Mouse (Mus musculus): Measurements from ENCODE around the gene Gm20388. TPM values are rescaled to one million over a fixed set of nuclear protein-coding genes. Genes with fewer than 3 reads are reported as not detected.
A peak's percentile ranks its signal among the peaks of the same experiment; 100 is the strongest.

Gene Gm20388
- polyA plus RNA-seq, 1 experiment from 2014 or later = 4.4 TPM

DNA sequence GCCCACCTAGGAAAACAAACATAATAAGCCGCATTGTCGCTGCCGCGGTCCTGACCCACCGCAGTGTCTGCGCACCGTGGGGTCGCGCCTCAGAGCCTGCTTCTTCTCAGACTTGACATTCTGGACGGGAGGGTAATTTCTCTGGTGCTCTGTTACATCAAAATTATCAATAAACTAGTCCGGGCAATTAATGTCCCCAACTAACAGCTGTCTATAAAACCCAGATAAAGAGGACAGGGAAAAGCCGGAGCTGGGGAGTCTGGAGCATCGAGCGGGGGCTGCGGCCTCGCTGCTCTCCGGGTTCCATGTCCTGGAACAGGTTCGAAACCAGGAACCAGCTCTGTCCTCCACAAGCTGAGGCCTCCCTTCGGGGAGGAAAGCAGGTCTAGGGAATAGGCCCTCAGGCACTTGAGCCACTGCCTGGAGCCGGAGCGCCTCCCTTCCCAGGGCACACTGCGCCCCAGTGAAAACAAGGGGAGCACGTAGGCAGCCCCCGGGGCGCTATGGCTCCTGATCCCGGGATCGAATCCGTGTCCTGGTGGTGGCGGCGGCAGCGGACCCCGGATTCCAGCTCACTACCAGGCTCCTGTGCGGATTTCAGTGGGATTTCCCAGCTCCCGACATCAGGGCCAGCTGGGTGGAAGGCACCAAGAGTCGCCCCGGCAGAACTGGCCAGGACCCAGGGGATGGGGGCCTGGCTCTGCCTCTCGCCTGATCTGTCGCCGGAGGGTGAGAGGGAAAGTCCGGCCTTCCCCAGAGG is 1178.4 kb downstream of the Gm20388 start:
- H3K9me3 ChIP-seq = no peaks in the 10 kb centered on the region
- H3K4me3 ChIP-seq (replicated peaks) = no peak overlapping the region
- peaks cover 9% of the 10 kb centered on the region for H3K4me1 ChIP-seq (replicated peaks)
- H3K4me2 ChIP-seq (replicated peaks) = no peak overlapping the region
- H3K27ac ChIP-seq = no peak overlapping the region
- ATAC-seq = no peak
- 2% methylated on average over 40 of the region's 40 CpGs for WGBS
- peaks cover 99% of the 10 kb centered on the region for H3K27me3 ChIP-seq
- H3K9ac ChIP-seq (replicated peaks) = no peak overlapping the region
- no peaks in the 10 kb centered on the region for H3K36me3 ChIP-seq

DNA sequence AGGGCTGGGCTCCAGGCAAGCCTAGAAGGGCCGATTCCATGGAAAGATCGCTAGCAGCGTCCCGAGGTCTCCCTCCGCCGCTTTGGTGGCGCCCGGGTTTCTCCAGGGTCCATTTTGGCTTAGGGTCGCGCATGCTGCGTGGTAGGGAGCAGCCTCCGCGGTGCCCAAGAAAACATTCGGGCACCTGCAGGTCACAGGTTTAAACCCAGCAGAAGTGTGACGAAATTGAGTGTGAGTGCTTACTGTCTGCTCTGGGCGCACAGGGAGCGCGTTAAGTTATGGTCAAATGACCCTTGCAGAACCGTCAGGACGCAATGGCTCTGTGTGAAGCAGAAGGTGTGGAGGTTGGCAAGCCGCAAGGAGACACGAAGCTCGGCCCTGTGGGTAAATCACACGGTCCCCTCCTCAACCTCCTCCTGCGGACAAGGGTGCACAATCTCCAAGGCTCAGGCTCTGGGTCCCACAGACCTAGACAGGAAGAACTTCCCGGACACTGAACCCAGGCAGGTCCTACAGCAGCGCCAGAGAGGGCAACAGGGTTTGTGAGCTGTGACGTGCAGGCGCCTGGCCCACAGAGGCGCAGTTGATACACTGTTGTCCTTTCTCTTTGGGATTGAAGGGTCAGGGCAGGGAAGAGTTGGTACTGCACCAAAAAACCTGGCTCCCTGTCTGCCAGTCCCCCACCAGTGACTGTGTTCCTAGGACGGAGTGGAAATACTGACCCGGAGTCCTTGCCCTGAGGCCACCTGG is 1179.2 kb downstream of the Gm20388 start:
- no peak overlapping the region for H3K27ac ChIP-seq
- H3K36me3 ChIP-seq = no peaks in the 10 kb centered on the region
- WGBS = 2% methylated on average over 32 of the region's 32 CpGs
- H3K9me3 ChIP-seq = no peaks in the 10 kb centered on the region
- H3K4me1 ChIP-seq (replicated peaks) = peaks cover 2% of the 10 kb centered on the region
- ATAC-seq = no peak
- no peak overlapping the region for H3K4me2 ChIP-seq (replicated peaks)
- no peak overlapping the region for H3K9ac ChIP-seq (replicated peaks)
- H3K4me3 ChIP-seq (replicated peaks) = no peak overlapping the region
- peaks cover 92% of the 10 kb centered on the region for H3K27me3 ChIP-seq

DNA sequence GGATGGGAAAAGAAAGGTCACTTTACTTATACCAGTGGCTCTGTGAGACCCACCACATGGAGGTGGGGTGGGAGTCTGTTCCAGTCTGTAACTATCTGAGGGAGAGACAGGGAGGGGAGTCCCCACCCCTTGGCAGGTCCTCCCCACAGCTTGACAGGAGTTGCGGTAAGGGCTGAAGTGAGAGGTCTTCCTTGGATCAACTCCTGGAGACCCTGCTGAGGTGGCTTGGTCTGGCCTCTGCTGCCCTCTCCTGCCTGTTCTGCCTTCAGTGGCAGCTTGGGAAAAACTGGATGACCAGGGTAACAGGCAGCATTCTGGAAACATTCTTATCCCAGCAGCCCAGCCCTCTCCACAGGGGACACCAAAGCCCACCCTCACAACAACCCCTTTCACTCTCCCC is 1180.1 kb downstream of the Gm20388 start:
- no peak overlapping the region for H3K4me3 ChIP-seq (replicated peaks)
- ATAC-seq = no peak
- peaks cover 83% of the 10 kb centered on the region for H3K27me3 ChIP-seq
- H3K4me1 ChIP-seq (replicated peaks) = no peaks in the 10 kb centered on the region
- no peak overlapping the region for H3K27ac ChIP-seq
- no peak overlapping the region for H3K4me2 ChIP-seq (replicated peaks)
- H3K9me3 ChIP-seq = no peaks in the 10 kb centered on the region
- WGBS = 0% methylated on average over 1 of the region's 1 CpGs
- no peak overlapping the region for H3K9ac ChIP-seq (replicated peaks)
- no peaks in the 10 kb centered on the region for H3K36me3 ChIP-seq

DNA sequence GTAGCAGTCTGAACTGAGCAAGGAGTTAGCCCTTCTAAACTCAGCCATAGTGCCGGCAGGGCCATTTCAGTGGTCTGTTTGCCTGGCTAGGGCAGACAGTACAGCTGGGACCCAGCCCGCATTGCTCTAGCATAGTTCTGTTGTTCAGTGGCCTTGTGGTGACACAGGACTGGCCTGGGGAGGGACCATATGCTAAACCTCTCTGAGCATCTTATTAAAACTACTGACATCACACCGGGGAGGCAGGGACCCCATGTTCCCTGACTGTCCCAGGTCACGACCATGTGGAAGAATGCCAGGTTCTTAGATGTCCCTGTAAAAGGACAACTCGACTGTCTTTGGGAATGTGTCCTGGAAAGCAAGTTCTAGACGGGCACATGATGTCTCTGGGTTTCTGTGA is 1181.5 kb downstream of the Gm20388 start:
- peak; percentile 8 for ATAC-seq
- Histone ChIP-seq H3K4me2 (replicated peaks) (no peak overlapping the region), H3K9me3 (no peaks in the 10 kb centered on the region), H3K4me3 (replicated peaks) (no peak overlapping the region), H3K27me3 (peaks cover 69% of the 10 kb centered on the region), H3K36me3 (peaks cover 7% of the 10 kb centered on the region), H3K9ac (replicated peaks) (no peak overlapping the region), H3K27ac (no peak overlapping the region), H3K4me1 (replicated peaks) (no peaks in the 10 kb centered on the region)
- 34% methylated on average over 6 of the region's 6 CpGs for WGBS

DNA sequence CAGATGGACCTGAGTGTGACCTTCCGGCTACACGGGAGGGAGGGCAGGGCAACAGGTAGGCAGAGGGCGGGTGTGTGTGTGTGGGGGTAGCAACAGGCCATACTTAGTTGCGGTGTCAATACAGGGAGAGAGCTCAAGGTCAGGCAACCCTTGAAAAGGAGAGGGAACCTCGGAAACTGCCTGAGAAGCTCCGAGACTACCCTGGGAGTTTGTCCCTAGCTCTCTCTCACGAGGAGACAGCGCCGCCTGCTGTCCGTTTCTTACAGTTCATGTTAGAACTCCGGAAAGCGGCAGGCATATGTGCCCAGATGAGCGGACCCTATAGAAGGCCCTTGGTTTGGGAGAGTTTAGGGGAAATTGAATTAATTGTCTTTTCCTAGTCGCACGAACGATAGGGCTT is 1182.0 kb downstream of the Gm20388 start:
- H3K4me2 ChIP-seq (replicated peaks) = no peak overlapping the region
- peaks cover 64% of the 10 kb centered on the region for H3K27me3 ChIP-seq
- no peaks in the 10 kb centered on the region for H3K4me1 ChIP-seq (replicated peaks)
- no peak overlapping the region for H3K4me3 ChIP-seq (replicated peaks)
- H3K9me3 ChIP-seq = no peaks in the 10 kb centered on the region
- no peak overlapping the region for H3K27ac ChIP-seq
- WGBS = 5% methylated on average over 16 of the region's 16 CpGs
- peaks cover 12% of the 10 kb centered on the region for H3K36me3 ChIP-seq
- ATAC-seq = peak; percentile 66
- H3K9ac ChIP-seq (replicated peaks) = no peak overlapping the region

DNA sequence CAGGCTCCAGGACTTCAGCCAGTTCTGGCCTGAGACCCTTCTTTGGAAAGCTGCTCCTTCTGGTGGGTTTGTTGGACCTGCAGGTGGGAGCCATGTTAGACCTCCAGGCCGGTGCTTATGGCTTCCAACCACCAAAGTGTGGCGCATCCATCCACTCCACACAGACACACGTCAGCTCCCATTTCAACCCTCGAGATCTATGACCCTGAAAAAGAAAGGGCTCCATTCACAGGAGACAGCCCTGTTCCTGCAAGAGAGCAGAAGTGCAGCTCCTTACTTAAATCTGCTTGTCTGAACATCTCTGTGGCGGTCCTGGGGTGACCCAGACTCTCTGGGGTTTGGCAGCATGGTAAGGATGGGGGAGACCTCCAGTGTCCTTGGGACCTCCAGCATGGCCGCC is 1182.9 kb downstream of the Gm20388 start:
- H3K4me3 ChIP-seq (replicated peaks) = no peak overlapping the region
- H3K4me1 ChIP-seq (replicated peaks) = no peaks in the 10 kb centered on the region
- peaks cover 20% of the 10 kb centered on the region for H3K36me3 ChIP-seq
- peaks cover 56% of the 10 kb centered on the region for H3K27me3 ChIP-seq
- ATAC-seq = no peak
- H3K4me2 ChIP-seq (replicated peaks) = no peak overlapping the region
- H3K9me3 ChIP-seq = no peaks in the 10 kb centered on the region
- no peak overlapping the region for H3K27ac ChIP-seq
- no peak overlapping the region for H3K9ac ChIP-seq (replicated peaks)
- whole genome bisulfite sequencing = 66% methylated on average over 6 of the region's 6 CpGs

DNA sequence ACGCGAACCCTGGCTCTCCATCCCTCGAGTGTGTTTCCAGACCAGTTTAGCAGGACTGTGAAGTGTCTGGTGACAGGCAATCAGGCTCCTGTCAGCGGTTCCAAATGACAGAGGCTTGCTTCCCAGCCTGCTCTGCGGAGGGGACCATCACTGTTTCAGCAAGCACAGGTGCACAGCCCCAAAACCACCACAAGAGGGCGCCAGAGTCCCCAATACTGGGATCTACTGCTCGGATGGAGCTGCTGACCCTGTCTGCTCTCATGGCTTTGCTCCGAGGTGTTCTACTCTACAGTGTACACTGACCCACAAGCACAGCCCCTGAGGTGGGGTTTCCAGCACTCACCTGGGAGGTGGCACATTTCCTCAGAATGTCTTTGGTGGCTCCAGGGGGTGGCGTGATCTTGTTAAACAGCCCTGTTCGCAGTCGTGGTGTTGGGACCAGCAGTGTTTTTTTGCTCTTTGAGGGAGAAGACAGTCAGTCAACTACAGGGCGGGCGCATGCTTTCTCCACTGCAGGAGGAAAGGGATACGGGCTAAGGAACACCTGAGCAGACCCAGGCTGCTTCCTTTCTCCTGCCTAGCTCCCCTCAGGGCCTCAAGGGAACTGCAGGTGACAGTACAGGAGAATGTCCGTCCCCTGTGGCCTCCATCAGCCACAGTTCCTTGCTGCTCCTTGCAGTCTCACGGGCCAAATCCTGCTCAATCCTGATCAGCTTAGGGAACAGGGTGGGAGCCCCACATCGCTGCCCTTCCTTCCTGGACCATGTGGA is 1193.6 kb downstream of the Gm20388 start:
- H3K9ac ChIP-seq (replicated peaks) = no peak overlapping the region
- H3K27me3 ChIP-seq = peaks cover under 1% of the 10 kb centered on the region; the same call in 1 of the 2 replicates
- no peaks in the 10 kb centered on the region for H3K9me3 ChIP-seq
- H3K4me1 ChIP-seq (replicated peaks) = peaks cover 24% of the 10 kb centered on the region
- 55% methylated on average over 17 of the region's 17 CpGs for WGBS
- H3K4me3 ChIP-seq (replicated peaks) = no peak overlapping the region
- peak; percentile 46; the same call in 1 of the 2 replicates for ATAC-seq
- H3K4me2 ChIP-seq (replicated peaks) = no peak overlapping the region
- peaks cover 58% of the 10 kb centered on the region for H3K36me3 ChIP-seq
- H3K27ac ChIP-seq = no peak overlapping the region

DNA sequence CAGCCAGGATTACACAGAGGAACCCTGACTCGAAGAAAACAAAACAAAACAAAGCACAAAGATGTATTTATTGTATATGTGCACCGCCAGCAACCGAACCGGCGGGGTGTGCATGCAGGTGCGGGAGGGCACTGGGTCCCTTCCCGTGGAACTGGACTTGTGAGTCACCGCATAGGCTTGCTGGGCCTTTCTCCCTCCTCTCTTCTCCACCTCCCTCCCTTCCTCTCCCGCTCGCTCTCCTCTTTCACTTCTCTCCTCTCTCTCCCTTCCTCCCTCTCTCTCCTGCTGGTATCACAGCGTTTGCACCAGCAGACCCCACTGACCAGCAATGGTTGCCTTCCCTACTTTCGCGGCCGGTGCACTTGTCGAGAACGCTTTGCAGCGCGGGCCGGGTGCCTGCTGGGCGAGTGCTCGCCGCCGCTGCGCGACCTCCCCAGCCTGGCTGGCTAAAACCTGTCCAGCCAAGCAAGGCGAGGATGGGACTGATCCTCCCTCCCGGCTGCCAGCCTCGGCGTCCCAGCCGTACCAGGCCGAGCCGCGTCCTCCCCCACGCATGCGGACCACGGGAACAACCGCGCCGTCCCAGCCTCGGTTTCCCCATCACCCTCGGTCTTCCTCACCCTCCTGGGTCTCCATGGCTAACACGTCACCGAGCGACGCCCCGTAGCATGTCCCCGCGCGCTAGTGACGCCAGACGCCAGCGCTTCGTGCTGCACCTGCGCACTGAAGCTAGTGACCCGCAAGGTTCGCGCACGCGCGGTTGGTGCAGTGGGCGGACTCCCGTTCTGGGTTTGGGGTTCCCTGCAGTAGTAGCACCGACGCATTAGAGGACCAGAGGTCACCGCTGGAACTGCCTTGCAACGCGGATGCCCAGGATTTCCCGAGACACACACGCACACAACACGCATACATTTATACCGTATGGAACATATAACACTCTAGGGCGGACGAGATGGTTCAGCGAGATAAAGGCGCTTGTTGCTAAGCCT is 1197.3 kb downstream of the Gm20388 start, which contains the start of gene Mthfsd:
Mthfsd (minus strand) TSS at position 725 of the 989 bp plus-strand sequence.
- Histone ChIP-seq H3K4me3 (replicated peaks) (peak within 1 kb of the TSS; percentile 71), H3K9ac (replicated peaks) (peak within 1 kb of the TSS; percentile 91), H3K4me2 (replicated peaks) (peak within 1 kb of the TSS; percentile 86), H3K27ac (peak within 1 kb of the TSS; percentile 79), H3K36me3 (peaks cover 21% of the 10 kb centered on the region), H3K27me3 (peaks cover 30% of the 10 kb centered on the region), H3K4me1 (replicated peaks) (peaks cover 24% of the 10 kb centered on the region), H3K9me3 (no peaks in the 10 kb centered on the region)
- peak; percentile 95 for ATAC-seq
- WGBS = 1% methylated on average over 75 of the region's 75 CpGs

DNA sequence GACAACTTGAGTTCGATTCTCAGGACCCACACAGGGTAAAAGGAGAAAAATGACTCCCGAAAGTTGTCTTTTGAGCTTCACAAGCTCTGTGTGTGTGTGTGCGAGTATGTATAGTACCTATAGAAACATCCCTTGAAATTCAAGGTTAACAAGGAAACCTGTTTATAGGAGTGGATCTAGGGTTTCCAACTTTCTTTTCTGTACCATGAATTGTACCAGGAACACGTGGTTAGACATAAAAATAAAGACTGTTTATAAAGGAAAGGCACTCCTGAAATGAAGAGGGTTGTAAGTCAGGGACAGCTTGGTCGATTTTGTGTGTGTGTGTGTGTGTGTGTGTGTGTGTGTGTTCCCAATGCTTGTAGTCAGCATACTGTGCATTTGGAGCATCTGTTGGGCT is 1198.0 kb downstream of the Gm20388 start:
- WGBS = 11% methylated on average over 5 of the region's 5 CpGs
- peaks cover 16% of the 10 kb centered on the region for H3K36me3 ChIP-seq
- peaks cover 24% of the 10 kb centered on the region for H3K4me1 ChIP-seq (replicated peaks)
- H3K27ac ChIP-seq = peak overlapping the region; percentile 35; the same call in 1 of the 2 replicates
- no peaks in the 10 kb centered on the region for H3K9me3 ChIP-seq
- peaks cover 34% of the 10 kb centered on the region for H3K27me3 ChIP-seq
- ATAC-seq = no peak
- peak overlapping the region; percentile 71 for H3K4me3 ChIP-seq (replicated peaks)
- H3K4me2 ChIP-seq (replicated peaks) = peak overlapping the region; percentile 86
- peak overlapping the region; percentile 91 for H3K9ac ChIP-seq (replicated peaks)

DNA sequence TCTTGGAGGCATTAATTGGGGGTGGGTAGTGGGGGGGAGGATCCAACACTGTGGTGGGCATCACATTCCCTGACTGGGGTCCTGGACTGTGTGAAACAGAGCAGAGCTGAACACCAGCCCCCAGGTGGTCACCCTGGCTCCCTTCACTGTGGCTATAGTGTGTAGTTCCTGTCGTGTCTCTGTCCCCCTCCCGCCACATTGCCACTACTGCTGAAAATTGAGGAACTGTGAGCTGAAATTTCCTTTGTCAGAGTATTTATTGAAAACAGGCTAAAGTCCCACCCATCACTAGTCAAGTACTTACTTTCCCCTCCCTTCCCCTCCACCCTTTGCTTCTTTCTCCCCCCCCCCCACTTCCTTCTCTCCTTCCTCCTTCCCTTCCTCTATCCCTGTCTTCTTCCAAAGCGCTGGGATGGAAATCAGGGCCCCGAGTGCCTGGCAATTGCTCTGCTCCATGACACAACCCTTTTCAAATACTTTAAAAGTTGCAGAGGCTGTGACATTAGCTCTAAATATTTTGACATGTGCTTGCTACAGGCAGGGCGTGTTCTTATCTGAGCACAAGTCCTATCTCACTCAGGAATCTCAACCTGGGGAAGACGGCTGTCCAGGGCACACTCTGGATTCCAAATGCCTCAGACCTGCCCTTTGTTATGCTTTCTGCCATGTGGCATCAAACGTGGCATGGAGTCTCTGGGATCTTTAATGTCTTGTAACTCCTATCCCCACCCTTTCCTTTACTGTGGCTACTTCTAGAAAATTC is 1200.7 kb downstream of the Gm20388 start:
- Histone ChIP-seq H3K9me3 (no peaks in the 10 kb centered on the region), H3K27ac (no peak overlapping the region), H3K9ac (replicated peaks) (no peak overlapping the region), H3K27me3 (peaks cover 60% of the 10 kb centered on the region), H3K4me2 (replicated peaks) (no peak overlapping the region), H3K4me1 (replicated peaks) (peaks cover 23% of the 10 kb centered on the region), H3K4me3 (replicated peaks) (no peak overlapping the region), H3K36me3 (no peaks in the 10 kb centered on the region)
- WGBS = 52% methylated on average over 7 of the region's 7 CpGs
- no peak for ATAC-seq

All from midbrain, embryonic 13.5 days (tissue).